Mouse (Mus musculus) spleen, adult 2 months (tissue): ENCODE data around the gene Zfyve21. TPM values are rescaled to one million over a fixed set of nuclear protein-coding genes. Genes with fewer than 3 reads are reported as not detected.

Experiments
- DNase-seq, 2 experiments: peaks; one replicate each; pipeline versions ENCODE4 v3.0.0 to v3.0.0-alpha.2; 2012 to 2021; ENCODE audit warnings: low spot score in 2 of 2, low read depth in 1 of 2
- H3K27ac ChIP-seq: fragments of 200-500 bp; 2 replicates; pipeline ENCODE4 v1.5.1; 2012; ENCODE audit warnings: low read length, inconsistent platforms; ENCODE audit not compliant: insufficient read depth
- H3K27me3 ChIP-seq: fragments of 200-500 bp; 2 replicates; pipeline ENCODE4 v1.6.1; 2012; ENCODE audit warnings: mild to moderate bottlenecking, moderate library complexity, low read length, inconsistent platforms; ENCODE audit not compliant: control insufficient read depth, insufficient read depth
- H3K36me3 ChIP-seq: fragments of 200-500 bp; 2 replicates; pipeline ENCODE4 v1.6.1; 2012; ENCODE audit warnings: mild to moderate bottlenecking, low read length, inconsistent platforms; ENCODE audit not compliant: control insufficient read depth, insufficient read depth
- H3K4me1 ChIP-seq: fragments of 200-500 bp; 2 replicates; pipeline ENCODE4 v1.6.1; 2011; ENCODE audit warnings: inconsistent platforms; ENCODE audit not compliant: control insufficient read depth, insufficient read depth, insufficient read length
- H3K4me3 ChIP-seq: fragments of 200-500 bp; 2 replicates; pipeline ENCODE4 v1.5.1; 2011; ENCODE audit warnings: mild to moderate bottlenecking, inconsistent platforms; ENCODE audit not compliant: insufficient read depth, insufficient read length; ENCODE audit errors: extremely low read depth
- CTCF ChIP-seq: fragments of 200-500 bp; IDR thresholded peaks from 2 replicates; pipeline ENCODE4 v1.5.1; 2011; ENCODE audit warnings: mild to moderate bottlenecking, inconsistent platforms; ENCODE audit not compliant: insufficient read depth, insufficient read length, insufficient replicate concordance; ENCODE audit errors: extremely low read depth
- POLR2A ChIP-seq: fragments of 200-500 bp; IDR thresholded peaks from 2 replicates; pipeline ENCODE4 v1.6.1; 2011; ENCODE audit warnings: low read depth, low read length, inconsistent platforms
- WGBS: fragments of 180-500 bp; shearing (Covaris S2); methylation state at CpG from one replicate; pipeline ENCODE4 v1.1.7; 2018; 5-methylcytosine and 5-hydroxymethylcytosine counted together
- polyA plus RNA-seq: library from polyadenylated mRNA; depleted of rRNA; stranded (reverse); fragments of >200 nt; gene quantifications from 2 replicates; pipeline ENCODE4 v1.2.3, GENCODE M21; 2012

The Zfyve21 gene
- polyA plus RNA-seq, 1 experiment = 14.7 TPM

DNA sequence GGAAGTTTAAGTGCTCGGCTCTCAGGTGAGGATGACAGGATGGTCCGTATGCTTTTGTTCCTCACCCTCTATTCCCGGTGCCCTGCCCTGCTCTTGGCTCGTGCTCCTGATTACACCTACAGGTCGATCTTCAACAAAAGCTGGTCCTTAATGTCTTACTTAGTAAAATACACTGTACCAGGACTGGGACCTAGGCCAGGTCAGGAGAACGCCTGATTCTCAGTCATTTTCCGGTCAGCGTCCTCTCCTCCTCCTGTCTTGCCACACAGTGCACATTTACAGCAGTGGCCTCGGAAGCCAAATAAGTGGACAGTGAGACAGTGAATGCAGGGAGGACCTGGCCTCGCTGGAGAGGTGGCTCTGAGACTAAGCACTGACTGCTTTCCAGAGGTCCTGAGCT is 43.3 kb upstream of the Zfyve21 start:
- H3K36me3 ChIP-seq = peaks cover 18% of the 10 kb centered on the region
- 92% methylated on average over 10 of the region's 10 CpGs for WGBS
- no peak overlapping the region for H3K27ac ChIP-seq
- no peaks in the 10 kb centered on the region for H3K27me3 ChIP-seq
- DNase-seq = no peak
- no peak overlapping the region for H3K4me3 ChIP-seq
- H3K4me1 ChIP-seq = no peaks in the 10 kb centered on the region; the same call in 1 of the 2 replicates
- TF ChIP-seq CTCF (no peak), POLR2A (no peak)

DNA sequence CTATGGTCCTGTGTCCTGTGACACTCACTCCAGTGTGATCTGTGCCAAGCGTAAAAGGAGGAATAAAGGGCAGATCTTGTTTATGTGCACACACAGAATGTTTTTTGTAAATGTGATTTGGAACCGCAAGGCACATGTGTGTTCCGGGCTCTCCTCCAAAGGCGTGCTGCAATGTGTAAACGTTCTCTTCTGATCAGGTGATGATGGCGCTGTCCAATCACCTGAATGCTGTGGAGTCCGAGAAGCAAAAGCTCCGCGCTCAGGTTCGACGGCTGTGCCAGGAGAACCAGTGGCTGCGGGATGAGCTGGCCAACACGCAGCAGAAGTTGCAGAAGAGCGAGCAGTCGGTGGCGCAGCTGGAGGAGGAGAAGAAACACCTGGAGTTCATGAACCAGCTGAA is 39.8 kb upstream of the Zfyve21 start:
- WGBS = 96% methylated on average over 16 of the region's 16 CpGs
- DNase-seq = no peak
- Histone ChIP-seq H3K4me3 (no peak overlapping the region), H3K4me1 (no peaks in the 10 kb centered on the region), H3K27ac (no peak overlapping the region), H3K27me3 (no peaks in the 10 kb centered on the region), H3K36me3 (peaks cover 47% of the 10 kb centered on the region)
- TF ChIP-seq CTCF = no peak
- no peak for TF ChIP-seq POLR2A

DNA sequence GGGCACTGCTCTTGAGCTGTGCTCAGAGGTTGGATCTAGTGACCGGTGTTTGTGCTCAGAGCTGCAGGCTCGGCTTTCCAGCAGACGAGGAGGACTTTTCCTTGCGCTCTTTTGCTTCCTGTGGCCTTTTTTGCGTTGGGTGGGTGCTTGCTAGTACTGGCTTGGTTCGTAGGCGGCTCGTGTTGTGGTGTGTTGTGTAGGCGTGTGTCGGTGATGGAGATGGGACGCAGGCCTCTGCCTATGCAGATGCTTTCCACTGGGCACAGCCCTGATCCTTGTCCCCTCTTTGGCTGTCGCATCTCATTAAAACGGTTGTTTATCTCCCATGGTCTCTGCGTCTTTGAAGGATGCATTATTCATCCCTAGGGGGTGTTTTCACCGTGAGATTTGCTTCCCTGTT is 39.1 kb upstream of the Zfyve21 start:
- no peak for TF ChIP-seq POLR2A
- no peak for TF ChIP-seq CTCF
- H3K36me3 ChIP-seq = peaks cover 50% of the 10 kb centered on the region
- WGBS = 92% methylated on average over 15 of the region's 15 CpGs
- H3K4me3 ChIP-seq = no peak overlapping the region
- DNase-seq = no peak
- H3K27ac ChIP-seq = no peak overlapping the region
- no peaks in the 10 kb centered on the region for H3K27me3 ChIP-seq
- H3K4me1 ChIP-seq = no peaks in the 10 kb centered on the region

DNA sequence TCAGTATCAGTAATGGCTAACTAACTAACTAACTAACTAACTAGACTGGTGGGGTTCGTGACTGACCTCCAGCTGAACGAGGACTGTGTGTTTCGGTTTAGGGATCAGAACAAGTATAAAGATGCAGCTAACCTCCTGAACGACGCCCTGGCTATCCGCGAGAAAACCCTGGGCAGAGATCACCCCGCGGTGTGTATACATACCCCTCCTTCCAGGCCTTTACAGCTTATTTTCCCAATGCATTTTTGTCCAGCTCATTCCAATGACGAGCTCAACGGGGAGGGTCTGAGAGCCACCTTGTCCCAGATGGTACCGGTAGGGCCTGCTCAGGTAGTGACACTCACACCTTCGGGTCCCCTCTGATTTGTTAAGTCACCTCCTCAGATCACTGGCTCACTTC is 36.1 kb upstream of the Zfyve21 start:
- WGBS = 92% methylated on average over 13 of the region's 13 CpGs
- Histone ChIP-seq H3K4me1 (no peaks in the 10 kb centered on the region), H3K27me3 (no peaks in the 10 kb centered on the region), H3K36me3 (peaks cover 62% of the 10 kb centered on the region), H3K4me3 (no peak overlapping the region), H3K27ac (no peak overlapping the region)
- no peak for DNase-seq
- TF ChIP-seq CTCF (no peak), POLR2A (no peak)

DNA sequence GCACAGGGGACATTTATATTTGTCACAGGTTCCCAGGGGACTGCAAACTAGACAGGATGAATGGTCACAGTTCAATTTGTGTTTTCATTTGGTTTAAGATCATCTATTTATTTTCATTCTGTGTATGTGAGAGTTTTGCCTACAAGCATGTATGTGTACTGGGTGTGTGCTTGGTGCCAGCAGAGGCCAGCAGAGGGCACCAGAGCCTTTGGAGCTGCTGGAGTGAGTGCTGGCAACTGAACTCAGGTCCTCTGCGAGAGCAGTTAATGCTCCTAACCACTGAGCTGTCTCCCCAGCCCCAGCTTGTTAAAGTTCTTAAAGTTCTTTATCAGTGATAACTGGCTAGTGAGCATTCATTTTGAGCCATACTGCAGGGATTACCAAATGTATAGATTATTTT is 34.4 kb upstream of the Zfyve21 start:
- TF ChIP-seq CTCF = no peak
- TF ChIP-seq POLR2A = no peak
- WGBS = 96% methylated on average over 1 of the region's 1 CpGs
- Histone ChIP-seq H3K4me1 (no peaks in the 10 kb centered on the region), H3K36me3 (peaks cover 60% of the 10 kb centered on the region), H3K27ac (no peak overlapping the region), H3K4me3 (no peak overlapping the region), H3K27me3 (no peaks in the 10 kb centered on the region)
- no peak for DNase-seq

DNA sequence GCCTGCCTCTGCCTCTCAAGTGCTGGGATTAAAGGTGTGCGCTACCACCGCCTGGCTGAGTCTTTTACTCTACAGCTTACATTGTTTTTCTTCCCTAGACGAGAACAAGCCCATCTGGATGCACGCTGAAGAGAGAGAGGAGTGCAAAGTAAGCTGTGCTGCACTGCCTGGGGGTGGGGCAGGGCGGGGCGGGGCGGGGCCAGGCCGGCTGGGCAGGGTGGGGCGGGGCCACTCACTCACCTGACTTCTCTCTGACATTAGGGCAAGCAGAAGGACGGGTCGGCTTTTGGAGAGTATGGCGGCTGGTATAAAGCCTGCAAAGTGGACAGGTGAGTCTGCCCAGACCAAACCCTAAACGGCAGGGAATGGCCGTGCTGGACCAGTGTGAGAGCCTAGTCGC is 28.8 kb upstream of the Zfyve21 start:
- Histone ChIP-seq H3K27me3 (no peaks in the 10 kb centered on the region), H3K4me1 (no peaks in the 10 kb centered on the region), H3K4me3 (no peak overlapping the region), H3K27ac (no peak overlapping the region), H3K36me3 (peaks cover 64% of the 10 kb centered on the region)
- no peak for TF ChIP-seq CTCF
- 83% methylated on average over 15 of the region's 15 CpGs for WGBS
- no peak for DNase-seq

DNA sequence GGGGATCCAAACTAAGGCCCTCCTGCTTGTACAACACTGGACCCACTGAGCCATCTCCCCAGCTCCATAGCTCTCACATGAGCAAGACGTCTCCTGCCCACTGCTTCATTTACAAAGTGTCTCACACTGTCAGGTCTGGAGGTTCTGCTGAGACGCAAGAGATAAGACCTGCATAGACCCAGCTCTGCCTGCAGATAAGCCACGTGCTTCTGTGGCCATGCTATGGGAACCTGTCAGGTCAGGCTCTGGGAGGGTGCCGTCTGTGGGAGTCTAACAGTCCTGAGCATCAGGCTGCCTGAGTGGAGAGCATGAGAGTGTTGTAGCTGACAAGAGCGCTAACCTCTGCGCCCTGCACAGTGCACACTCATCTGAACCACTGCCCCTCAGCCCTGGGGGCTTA is 27.0 kb upstream of the Zfyve21 start:
- Histone ChIP-seq H3K4me1 (no peaks in the 10 kb centered on the region), H3K36me3 (peaks cover 58% of the 10 kb centered on the region), H3K27me3 (no peaks in the 10 kb centered on the region), H3K4me3 (no peak overlapping the region), H3K27ac (no peak overlapping the region)
- 87% methylated on average over 6 of the region's 6 CpGs for WGBS
- no peak for DNase-seq
- TF ChIP-seq CTCF = no peak
- no peak for TF ChIP-seq POLR2A

DNA sequence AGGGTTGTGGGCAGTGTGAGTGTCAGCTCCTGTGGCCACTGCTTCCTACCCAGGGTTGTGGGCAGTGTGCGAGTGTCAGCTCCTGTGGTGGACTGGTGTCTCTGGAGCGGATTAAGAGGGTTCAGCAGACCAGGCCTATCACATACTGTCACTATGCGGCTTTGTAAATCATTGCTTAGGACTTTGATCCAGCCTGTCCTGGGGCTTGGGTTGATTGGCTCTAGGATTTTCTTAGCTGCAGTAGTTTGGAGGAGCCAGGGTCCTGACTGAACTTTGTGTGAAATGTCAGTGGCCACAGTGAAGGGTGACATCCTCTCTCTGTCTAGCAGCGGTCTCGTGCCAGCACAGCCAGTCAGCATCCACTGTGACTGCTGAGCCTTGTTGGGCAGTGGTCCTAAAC is 23.9 kb upstream of the Zfyve21 start:
- H3K27ac ChIP-seq = no peak overlapping the region
- 96% methylated on average over 5 of the region's 5 CpGs for WGBS
- no peaks in the 10 kb centered on the region for H3K27me3 ChIP-seq
- no peak overlapping the region for H3K4me3 ChIP-seq
- no peaks in the 10 kb centered on the region for H3K4me1 ChIP-seq
- peaks cover 62% of the 10 kb centered on the region for H3K36me3 ChIP-seq
- DNase-seq = no peak
- no peak for TF ChIP-seq CTCF
- no peak for TF ChIP-seq POLR2A
